Mouse (Mus musculus): Measurements from ENCODE around the gene Klrb1b. TPM values are rescaled to one million over a fixed set of nuclear protein-coding genes. Genes with fewer than 3 reads are reported as not detected.
"Not testable (repeated sequence)": the region's sequence is repeated elsewhere in the genome, so short reads cannot be mapped to it uniquely, and the experiment has no call there.

The Klrb1b gene
- total RNA-seq, 2 experiments from 2014 or later, result not detected

GRCm38 (mm10) chr6:128842356-128842944 is 16.3 kb upstream of the Klrb1b start:
- no peak for DNase-seq
- intact Hi-C loops (cut with DNase I), result loop anchor here (10.0 kb wide), 1 partner anchor 692 kb away; the partner anchor contains the start of gene Gabarapl1

- intact Hi-C loops (cut with DNase I), result loop anchor here (10.0 kb wide), 1 partner anchor 693 kb away; the partner anchor contains the start of gene Gabarapl1
- DNase-seq, result no peak
Observed at GRCm38 (mm10) chr6:128841327-128842089, 15.4 kb upstream of the Klrb1b start.

DNA sequence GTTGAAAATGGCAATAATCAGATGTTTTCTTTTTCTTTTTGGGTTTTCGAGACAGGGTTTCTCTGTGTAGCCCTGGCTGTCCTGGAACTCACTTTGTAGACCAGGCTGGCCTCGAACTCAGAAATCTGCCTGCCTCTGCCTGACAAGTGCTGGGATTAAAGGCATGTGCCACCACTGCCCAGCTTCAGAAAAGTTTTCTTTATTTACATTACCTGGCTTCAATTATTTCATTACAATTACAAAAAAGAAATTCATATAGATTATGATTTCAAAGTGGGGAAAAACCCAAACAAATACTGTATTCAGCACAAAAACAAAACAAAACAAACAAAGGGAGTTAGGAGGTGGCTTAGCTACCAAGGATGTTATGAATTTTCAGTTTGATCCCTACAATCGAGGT is 14.5 kb upstream of the Klrb1b start:
- DNase-seq, result not testable (repeated sequence)
- intact Hi-C loops (cut with DNase I), result loop anchor here (10.0 kb wide), 1 partner anchor 694 kb away; the partner anchor contains the start of gene Gabarapl1

DNA sequence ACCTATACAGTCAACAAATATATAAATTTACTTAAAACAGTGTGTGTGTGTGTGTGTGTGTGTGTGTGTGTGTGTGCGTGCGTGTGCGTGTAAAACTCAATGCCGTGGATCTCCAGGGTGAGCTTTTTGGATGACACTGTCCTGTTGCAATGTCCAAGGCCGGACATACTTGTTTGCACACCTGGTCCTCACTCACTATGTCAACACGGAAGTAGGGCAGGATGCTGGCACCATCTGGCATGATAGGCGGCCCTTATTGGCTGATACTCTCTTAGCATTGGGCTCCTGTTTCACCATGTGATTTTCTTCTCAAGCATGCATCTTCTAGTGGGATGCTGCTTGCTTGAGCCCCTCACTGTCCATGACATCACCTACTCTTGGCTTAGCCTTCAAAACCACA is 13.8 kb upstream of the Klrb1b start:
- no peak for DNase-seq
- intact Hi-C loops (cut with DNase I), result loop anchor here (1.0 to 10.0 kb wide), 3 partner anchors 76 to 695 kb away; partner anchors contain the start of gene Gabarapl1

GRCm38 (mm10) chr6:128839266-128839771 is 13.2 kb upstream of the Klrb1b start:
- intact Hi-C loops (cut with DNase I), result loop anchor here (1.0 to 10.0 kb wide), 2 partner anchors 75 to 395 kb away; no protein-coding TSS in a partner anchor
- peak; percentile 77 to 81 for DNase-seq

- intact Hi-C loops (cut with DNase I), result loop anchor here (1.0 to 10.0 kb wide), 3 partner anchors 33 to 394 kb away; no protein-coding TSS in a partner anchor
- peak; percentile 82 to 93 for DNase-seq
Observed at GRCm38 (mm10) chr6:128838342-128839265, 12.5 kb upstream of the Klrb1b start.

DNA sequence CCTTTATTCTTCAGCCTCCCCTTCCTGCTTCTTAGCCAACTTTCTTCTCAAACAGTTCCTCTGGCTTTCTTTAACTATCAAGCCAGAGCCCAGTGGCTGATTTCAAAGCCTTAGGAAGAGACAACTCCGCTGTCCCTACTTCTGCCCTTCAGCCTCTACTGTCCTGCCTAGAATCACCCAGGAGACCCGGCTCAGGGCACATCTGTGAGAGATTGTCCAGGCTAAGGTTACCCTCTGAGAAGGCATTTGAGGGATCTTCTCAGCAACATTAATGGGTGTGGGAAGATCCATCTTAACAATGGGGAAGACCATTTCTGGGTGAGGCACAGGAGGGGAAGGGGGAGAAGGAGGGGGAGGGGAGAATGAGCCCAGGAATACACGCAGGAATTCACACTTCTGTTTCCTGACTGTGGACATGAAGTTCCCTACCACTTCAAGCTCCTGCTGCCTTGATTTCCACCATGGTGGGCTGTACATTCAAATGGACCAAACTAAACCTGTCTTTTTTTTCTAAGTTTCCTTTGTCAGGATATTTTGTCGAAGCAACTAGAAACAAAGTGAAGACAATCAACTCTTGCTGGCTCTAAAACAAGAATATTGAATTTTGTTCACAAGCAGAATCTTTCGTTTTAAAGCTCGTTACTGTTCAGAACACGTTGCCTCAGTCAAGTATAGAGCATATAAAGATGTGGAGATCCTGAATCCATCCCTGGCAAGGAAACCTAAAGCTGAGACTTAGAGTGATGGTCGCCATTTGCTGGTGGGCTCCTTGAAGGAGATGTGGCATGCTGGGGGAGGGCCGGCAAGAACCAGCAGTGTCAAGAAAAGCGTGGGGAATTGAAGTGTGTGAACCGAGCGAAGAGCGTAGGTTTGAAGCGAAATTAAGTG is 11.6 kb upstream of the Klrb1b start:
- DNase-seq, result no peak
- intact Hi-C loops (cut with DNase I), result loop anchor here (1.0 to 10.0 kb wide), 2 partner anchors 32 to 393 kb away; no protein-coding TSS in a partner anchor

DNA sequence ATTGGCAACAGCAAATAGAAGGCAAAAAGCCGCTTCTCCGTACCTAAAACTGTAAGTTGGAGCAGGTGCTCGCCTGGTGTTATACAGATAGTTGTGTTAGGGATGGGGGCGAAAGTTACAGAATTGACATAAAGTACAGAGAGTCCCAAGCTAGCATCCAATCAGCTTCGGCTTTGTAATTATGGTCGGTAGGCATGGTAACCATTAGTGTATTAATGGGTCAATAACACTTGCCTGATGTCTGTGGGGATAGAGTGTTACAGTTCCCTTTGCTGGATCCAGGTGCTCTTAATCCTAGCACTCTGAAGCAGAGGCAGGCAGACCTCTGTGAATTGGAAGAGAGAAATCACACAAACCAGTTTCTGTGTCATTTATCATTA is 10.8 kb upstream of the Klrb1b start:
- intact Hi-C loops (cut with DNase I), result loop anchor here (10.0 kb wide), 1 partner anchor 392 kb away; no protein-coding TSS in a partner anchor

GRCm38 (mm10) chr6:128836191-128836954 is 10.2 kb upstream of the Klrb1b start:
- intact Hi-C loops (cut with DNase I), result loop anchor here (10.0 kb wide), 1 partner anchor 392 kb away; no protein-coding TSS in a partner anchor
- no peak for DNase-seq

More for the DNA sequence above, 10.8 kb upstream of the Klrb1b start:
- DNase-seq, result no peak

GRCm38 (mm10) chr6:128835571-128835970 is 9.4 kb upstream of the Klrb1b start:
- intact Hi-C loops (cut with DNase I), result loop anchor here (10.0 kb wide), 1 partner anchor 391 kb away; no protein-coding TSS in a partner anchor
- DNase-seq, result no peak

DNA sequence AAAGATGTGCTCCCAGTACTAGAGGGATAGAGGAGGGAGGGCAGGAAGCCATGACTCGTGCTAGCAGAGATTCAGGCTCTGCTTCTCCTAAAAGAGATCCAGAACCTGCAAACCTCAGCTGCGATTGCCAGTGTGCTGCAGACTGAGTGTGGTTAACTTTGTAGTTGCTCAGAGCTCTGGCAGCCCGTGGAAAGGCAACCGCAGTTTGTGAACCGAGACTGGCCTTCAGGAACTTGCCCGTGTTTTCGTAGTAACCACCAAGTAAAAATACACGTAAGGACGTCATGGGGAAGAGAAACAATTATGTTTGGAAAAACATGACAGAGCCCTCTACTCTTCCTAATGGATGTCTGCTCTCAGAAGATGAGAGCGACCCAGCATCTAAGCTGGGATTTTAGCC is 6.9 kb upstream of the Klrb1b start:
- intact Hi-C loops (cut with DNase I), result loop anchor here (10.0 kb wide), 1 partner anchor 388 kb away; no protein-coding TSS in a partner anchor
- DNase-seq, result no peak

GRCm38 (mm10) chr6:128829837-128830236 is 3.7 kb upstream of the Klrb1b start:
- intact Hi-C loops (cut with DNase I), result loop anchor here (10.0 kb wide), 1 partner anchor 385 kb away; no protein-coding TSS in a partner anchor

DNA sequence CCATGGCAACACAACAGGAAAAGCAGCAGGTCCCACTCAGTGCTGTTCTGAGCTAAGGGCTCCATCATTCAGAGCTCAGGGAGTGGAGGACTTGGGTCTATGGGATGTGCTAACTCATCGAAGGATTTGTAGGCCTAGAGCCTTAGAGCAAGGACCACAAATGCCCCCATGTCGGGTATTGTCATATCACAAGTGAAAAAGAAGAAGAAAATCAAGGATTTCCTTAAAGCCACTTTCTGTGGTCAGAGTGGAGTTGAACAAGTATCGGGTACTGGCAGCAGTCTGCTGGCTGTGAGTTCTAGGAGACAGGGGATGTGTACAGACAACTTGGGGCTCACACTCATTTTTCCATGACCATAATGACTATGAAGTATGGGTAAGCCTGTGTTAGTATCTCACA is 650 bp upstream of the Klrb1b start:
- intact Hi-C loops (cut with DNase I), result no loop called here

More at GRCm38 (mm10) chr6:128829837-128830236, 3.7 kb upstream of the Klrb1b start:
- no peak for DNase-seq

GRCm38 (mm10) chr6:128818083-128818802 is 7.9 kb downstream of the Klrb1b start:
- intact Hi-C loops (cut with DNase I), result no loop called here
- DNase-seq, result no peak

More for the DNA sequence above, 650 bp upstream of the Klrb1b start:
- no peak for DNase-seq

DNA sequence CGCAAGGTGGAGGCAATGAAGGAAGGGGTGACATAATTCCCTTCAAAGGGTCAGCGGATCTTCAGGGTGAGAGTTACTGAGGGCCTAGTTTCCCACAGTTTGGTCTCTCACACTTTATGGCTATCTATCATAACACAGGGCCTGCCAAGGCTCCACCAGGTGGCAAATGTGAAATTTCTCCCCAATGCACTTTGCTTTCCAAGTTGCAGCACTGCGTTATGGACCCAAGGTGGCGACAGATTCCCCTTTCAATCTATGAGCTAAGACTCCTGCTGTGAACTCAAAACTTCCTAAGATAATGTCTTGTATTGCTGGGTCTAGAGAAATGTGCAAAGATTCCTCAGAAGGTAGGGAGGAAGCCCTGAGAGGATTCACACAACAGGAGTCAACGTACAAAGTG is 17.6 kb downstream of the Klrb1b start:
- intact Hi-C loops (cut with DNase I), result no loop called here
- no peak for DNase-seq

DNA sequence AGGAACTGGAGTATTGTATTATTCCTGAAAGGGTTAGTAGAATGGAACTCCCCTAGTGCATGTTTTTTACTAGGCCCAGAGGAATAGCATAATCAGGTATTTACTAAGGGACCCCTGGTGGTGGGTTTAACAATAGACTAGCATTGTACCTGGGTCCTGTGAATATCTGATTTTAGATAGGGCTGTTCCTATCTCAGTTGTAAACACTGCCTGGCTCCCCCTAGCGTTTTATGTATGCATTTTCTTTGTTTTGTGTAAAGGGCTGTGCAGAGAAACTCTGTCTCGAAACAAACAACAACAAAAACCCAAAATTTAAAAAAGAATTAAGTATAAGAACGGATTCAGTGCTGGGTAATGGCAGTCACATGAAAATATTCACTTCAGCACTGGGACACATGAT is 19.1 kb downstream of the Klrb1b start:
- intact Hi-C loops (cut with DNase I), result no loop called here
- DNase-seq, result no peak

Measured in gastrocnemius, postnatal 36 days (tissue).